Mouse (Mus musculus) skeletal muscle tissue, adult 2 months (tissue): ENCODE measurements around the gene Olfr692.

Experiments used
- DNase-seq: peaks from one replicate; pipeline ENCODE4 v3.0.0-alpha.2; 2012; ENCODE audit warnings: low read depth, low spot score

The Olfr692 gene

GRCm38 (mm10) chr7:105404268-105404667 lies 36.2 kb downstream of the Olfr692 start, which contains the start of gene Cnga4:
Gene Cnga4 (plus strand): TSS chr7:105404568.
- DNase-seq: no peak

GRCm38 (mm10) chr7:105406322-105406721 lies 38.3 kb downstream of the Olfr692 start:
- DNase-seq: no peak

GRCm38 (mm10) chr7:105411874-105412632 lies 44.0 kb downstream of the Olfr692 start:
- DNase-seq: peak; percentile 41

- DNase-seq: no peak
Observed at GRCm38 (mm10) chr7:105414385-105414784, 46.4 kb downstream of the Olfr692 start.

GRCm38 (mm10) chr7:105416529-105416928 lies 48.5 kb downstream of the Olfr692 start:
- DNase-seq: no peak

- DNase-seq: no peak
Observed at GRCm38 (mm10) chr7:105418106-105418505, 50.1 kb downstream of the Olfr692 start.
